Mouse (Mus musculus) midbrain, embryonic 11.5 days (tissue): ENCODE results near the gene Sema7a. TPM values are rescaled to one million over a fixed set of nuclear protein-coding genes. Genes with fewer than 3 reads are reported as not detected.
A peak's percentile ranks its signal among the peaks of the same experiment; 100 is the strongest.

Experiments used
- ATAC-seq: fragments of 200-750 bp; cut with Nextera tagmentation; 2 replicates; pipeline ENCODE4 v1.8.0; 2017; ENCODE audit warnings: moderate TSS enrichment, moderate library complexity; ENCODE audit not compliant: low FRiP score
- DNase-seq: peaks from one replicate; pipeline ENCODE4 v3.0.0; 2015; ENCODE audit warnings: low spot score; ENCODE audit errors: missing footprints
- H3K27ac ChIP-seq: fragments of 300-500 bp; sonication (generic); 2 replicates; pipeline ENCODE4 v1.5.1; 2014; ENCODE audit warnings: low read depth, low read length
- H3K27me3 ChIP-seq: fragments of 300-500 bp; sonication (generic); 2 replicates; pipeline ENCODE4 v1.6.1; 2014; ENCODE audit warnings: mild to moderate bottlenecking, low read length, moderate library complexity, mixed read lengths; ENCODE audit not compliant: control insufficient read depth, insufficient read depth
- H3K36me3 ChIP-seq: fragments of 300-500 bp; sonication (generic); 2 replicates; pipeline ENCODE4 v1.6.1; 2014; ENCODE audit warnings: mild to moderate bottlenecking, low read length, moderate library complexity, mixed read lengths; ENCODE audit not compliant: control insufficient read depth, insufficient read depth
- H3K4me1 ChIP-seq: fragments of 300-500 bp; sonication (generic); 2 replicates; pipeline ENCODE4 v1.6.1; 2014; ENCODE audit warnings: low read length; ENCODE audit not compliant: control insufficient read depth, insufficient read depth
- H3K4me2 ChIP-seq: fragments of 300-500 bp; sonication (generic); 2 replicates; pipeline ENCODE4 v1.6.1; 2014; ENCODE audit warnings: mild to moderate bottlenecking, moderate library complexity
- H3K4me3 ChIP-seq: fragments of 300-500 bp; sonication (generic); 2 replicates; pipeline ENCODE4 v1.5.1; 2014; ENCODE audit warnings: low read depth, low read length
- H3K9ac ChIP-seq: fragments of 300-500 bp; sonication (generic); 2 replicates; pipeline ENCODE4 v1.6.1; 2014; ENCODE audit warnings: low read length
- H3K9me3 ChIP-seq: fragments of 300-500 bp; sonication (generic); 2 replicates; pipeline ENCODE4 v1.6.1; 2016; ENCODE audit warnings: low read length; ENCODE audit not compliant: control insufficient read depth
- WGBS: fragments of 180-500 bp; shearing (Covaris S2); extraction: QIAGEN DNeasy Blood & Tissue Kit; methylation state at CpG from one replicate; pipeline ENCODE4 v1.1.7; 2014; 5-methylcytosine and 5-hydroxymethylcytosine counted together
- polyA plus RNA-seq: library from polyadenylated mRNA; unstranded; fragments of >200 nt; fragmentation: Nextera tagmentation; extraction: Ambion mirVana; gene quantifications from 2 replicates; pipeline ENCODE4 v1.2.1, GENCODE M21; 2014

Sema7a gene
- polyA plus RNA-seq, 1 experiment from 2014 or later: 0.78 TPM

DNA sequence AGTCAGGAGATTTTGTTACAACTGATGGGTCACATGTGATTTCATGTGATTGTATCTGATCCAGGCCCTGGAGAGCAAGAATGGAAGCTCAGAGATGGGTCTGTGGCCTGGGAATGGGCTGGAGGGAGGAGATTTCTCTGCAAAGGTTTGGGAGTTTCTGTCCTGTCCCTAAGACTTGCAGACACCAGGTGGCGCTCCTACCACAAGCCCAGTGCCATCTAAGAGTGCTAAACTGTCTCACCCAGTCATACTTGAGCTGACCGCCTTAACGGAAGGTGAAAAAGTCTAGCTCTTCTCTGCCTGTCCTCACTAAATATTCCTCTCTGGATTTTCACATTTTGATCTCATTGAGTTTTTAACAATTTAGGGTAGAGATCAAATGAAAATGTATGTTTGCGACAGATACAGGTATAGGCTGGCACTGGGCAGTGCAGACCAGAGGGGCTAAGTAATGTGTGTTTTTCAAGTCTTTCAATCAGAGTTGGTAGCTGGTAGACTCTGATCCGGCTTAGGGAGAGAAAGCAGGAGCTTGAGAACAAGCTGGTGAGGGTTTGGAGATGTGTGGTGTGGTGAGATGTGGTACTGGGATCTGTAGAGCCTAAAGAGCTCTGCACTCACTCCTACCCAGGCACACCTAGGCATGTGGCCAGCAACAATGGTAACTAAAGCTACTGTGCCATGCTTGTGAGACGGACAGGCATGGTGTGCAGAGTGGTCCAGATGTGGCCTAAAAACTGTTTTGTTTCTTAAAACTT, 4.1 kb upstream of the Sema7a start:
- Histone ChIP-seq H3K27me3 (peaks cover 5% of the 10 kb centered on the region), H3K9me3 (no peaks in the 10 kb centered on the region), H3K9ac (no peak overlapping the region), H3K4me3 (no peak overlapping the region), H3K4me2 (no peak overlapping the region), H3K27ac (no peak overlapping the region), H3K4me1 (peaks cover 9% of the 10 kb centered on the region), H3K36me3 (no peaks in the 10 kb centered on the region)
- ATAC-seq: no peak
- DNase-seq: peak; percentile 93
- 30% methylated on average over 6 of the region's 6 CpGs for WGBS

- peak; percentile 80 for DNase-seq
- Histone ChIP-seq H3K27ac (no peak overlapping the region), H3K27me3 (peaks cover 18% of the 10 kb centered on the region), H3K9ac (no peak overlapping the region), H3K36me3 (no peaks in the 10 kb centered on the region), H3K4me2 (no peak overlapping the region), H3K9me3 (no peaks in the 10 kb centered on the region), H3K4me1 (peaks cover 16% of the 10 kb centered on the region), H3K4me3 (no peak overlapping the region)
- ATAC-seq: no peak
- 73% methylated on average over 4 of the region's 4 CpGs for WGBS
Measured at GRCm38 (mm10) chr9:57937171-57937570, 2.7 kb upstream of the Sema7a start.

DNA sequence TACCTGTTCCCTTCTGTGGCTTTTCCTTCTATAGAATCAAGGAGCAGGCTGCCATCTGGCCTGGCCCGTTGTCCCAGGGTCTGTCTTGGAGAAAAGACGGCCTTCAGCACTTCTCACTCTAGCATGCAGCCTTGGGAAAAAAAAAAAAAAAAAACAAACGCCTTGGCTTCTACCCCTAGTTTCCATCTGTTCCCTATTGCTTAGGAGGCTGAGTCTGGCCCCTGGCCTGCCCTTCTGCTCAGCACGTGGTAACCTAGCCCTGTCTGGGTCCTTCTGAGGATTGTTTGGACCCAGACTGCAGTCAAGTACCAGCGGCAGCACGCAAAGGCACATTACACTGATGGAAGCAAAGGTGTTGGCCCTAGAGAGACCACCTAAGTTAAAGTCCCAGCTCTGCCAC, 2.3 kb upstream of the Sema7a start:
- H3K4me2 ChIP-seq: no peak overlapping the region
- no peak for DNase-seq
- no peak overlapping the region for H3K9ac ChIP-seq
- ATAC-seq: no peak
- peaks cover 23% of the 10 kb centered on the region for H3K27me3 ChIP-seq
- WGBS: 64% methylated on average over 6 of the region's 6 CpGs
- no peak overlapping the region for H3K27ac ChIP-seq
- no peaks in the 10 kb centered on the region for H3K36me3 ChIP-seq
- no peak overlapping the region for H3K4me3 ChIP-seq
- peaks cover 16% of the 10 kb centered on the region for H3K4me1 ChIP-seq
- no peaks in the 10 kb centered on the region for H3K9me3 ChIP-seq

- no peak overlapping the region for H3K4me2 ChIP-seq
- WGBS: 70% methylated on average over 5 of the region's 5 CpGs
- peaks cover 25% of the 10 kb centered on the region for H3K27me3 ChIP-seq
- no peak overlapping the region for H3K27ac ChIP-seq
- DNase-seq (no peak), ATAC-seq (no peak)
- H3K36me3 ChIP-seq: no peaks in the 10 kb centered on the region
- no peak overlapping the region for H3K9ac ChIP-seq
- H3K4me3 ChIP-seq: no peak overlapping the region
- no peaks in the 10 kb centered on the region for H3K9me3 ChIP-seq
- H3K4me1 ChIP-seq: peaks cover 16% of the 10 kb centered on the region
Measured at GRCm38 (mm10) chr9:57938225-57939055, 1.5 kb upstream of the Sema7a start.

GRCm38 (mm10) chr9:57940349-57940794, 460 bp downstream of the Sema7a start:
- Histone ChIP-seq H3K4me2 (peak overlapping the region; percentile 65), H3K36me3 (no peaks in the 10 kb centered on the region), H3K9ac (peak overlapping the region; percentile 77), H3K27me3 (peaks cover 25% of the 10 kb centered on the region), H3K4me3 (peak overlapping the region; percentile 76), H3K27ac (peak overlapping the region; percentile 47), H3K9me3 (no peaks in the 10 kb centered on the region), H3K4me1 (peaks cover 19% of the 10 kb centered on the region)
- peak; percentile 97 for DNase-seq
- ATAC-seq: peak; percentile 72
- WGBS: under 1% methylated on average over 44 of the region's 44 CpGs

DNA sequence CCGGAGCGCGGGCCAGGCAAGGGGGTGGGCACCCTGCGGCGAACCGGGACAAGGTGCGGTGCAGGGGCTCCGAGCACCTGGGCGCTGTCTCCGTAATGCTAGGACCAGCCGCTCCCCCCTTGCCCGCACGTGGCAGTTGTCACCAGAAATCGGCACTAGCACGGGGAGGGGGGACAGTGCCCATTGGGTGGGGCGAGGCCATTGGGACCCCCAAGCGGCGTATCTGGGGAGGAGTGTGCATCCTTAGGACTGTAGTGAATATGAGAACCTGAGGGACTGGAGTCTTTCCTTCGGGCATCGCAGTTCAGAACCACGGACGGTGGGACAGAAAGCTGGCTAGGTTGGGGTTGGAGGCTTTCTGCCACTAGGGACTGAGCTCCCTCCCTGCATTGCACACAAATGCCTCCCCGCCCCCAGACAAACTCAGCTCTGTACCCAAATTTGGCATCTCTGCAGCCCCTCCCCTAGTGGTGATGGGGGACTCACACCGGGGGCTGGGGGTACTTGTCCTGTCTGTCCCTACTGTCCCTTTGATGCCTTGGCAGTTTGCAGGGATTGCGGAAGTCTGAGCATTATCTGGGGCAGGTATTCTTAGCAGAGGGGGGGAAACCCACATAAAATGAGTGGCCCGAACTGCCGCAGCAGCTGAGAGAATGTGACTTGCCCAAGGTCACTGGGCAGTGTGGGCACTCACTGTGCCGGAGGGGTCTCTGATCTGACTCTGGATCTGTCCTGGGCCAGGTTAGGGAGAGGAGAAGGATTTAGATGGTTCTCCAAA, 1.1 kb downstream of the Sema7a start:
- 8% methylated on average over 21 of the region's 28 CpGs for WGBS

GRCm38 (mm10) chr9:57942039-57942438, 2.1 kb downstream of the Sema7a start:
- Histone ChIP-seq H3K9me3 (no peaks in the 10 kb centered on the region), H3K9ac (no peak overlapping the region), H3K27me3 (peaks cover 25% of the 10 kb centered on the region), H3K4me2 (no peak overlapping the region), H3K4me3 (no peak overlapping the region), H3K27ac (no peak overlapping the region), H3K4me1 (peaks cover 25% of the 10 kb centered on the region), H3K36me3 (no peaks in the 10 kb centered on the region)
- 74% methylated on average over 2 of the region's 2 CpGs for WGBS
- DNase-seq (no peak), ATAC-seq (no peak)

More for the DNA sequence above, 1.1 kb downstream of the Sema7a start:
- Histone ChIP-seq H3K27me3 (peaks cover 25% of the 10 kb centered on the region), H3K4me1 (peaks cover 25% of the 10 kb centered on the region), H3K9me3 (no peaks in the 10 kb centered on the region), H3K4me3 (peak overlapping the region; percentile 76), H3K36me3 (no peaks in the 10 kb centered on the region), H3K9ac (peak overlapping the region; percentile 77), H3K4me2 (peak overlapping the region; percentile 65), H3K27ac (no peak overlapping the region)
- peak; percentile 2; the same call in 1 of the 2 replicates for ATAC-seq
- peak; percentile 93 for DNase-seq

- DNase-seq (no peak), ATAC-seq (no peak)
- no peak overlapping the region for H3K4me3 ChIP-seq
- 50% methylated on average over 2 of the region's 2 CpGs for WGBS
- peaks cover 25% of the 10 kb centered on the region for H3K27me3 ChIP-seq
- no peak overlapping the region for H3K4me2 ChIP-seq
- H3K9ac ChIP-seq: no peak overlapping the region
- H3K27ac ChIP-seq: no peak overlapping the region
- no peaks in the 10 kb centered on the region for H3K9me3 ChIP-seq
- H3K4me1 ChIP-seq: peaks cover 25% of the 10 kb centered on the region
- no peaks in the 10 kb centered on the region for H3K36me3 ChIP-seq
Measured at GRCm38 (mm10) chr9:57943067-57943466, 3.2 kb downstream of the Sema7a start.
